Mouse (Mus musculus) thymus, postnatal 25 days (tissue): ENCODE results near the gene Sln.

ENCODE experiments used
- DNase-seq: peaks from one replicate; pipeline ENCODE4 v3.0.0; 2022

The Sln gene

DNA sequence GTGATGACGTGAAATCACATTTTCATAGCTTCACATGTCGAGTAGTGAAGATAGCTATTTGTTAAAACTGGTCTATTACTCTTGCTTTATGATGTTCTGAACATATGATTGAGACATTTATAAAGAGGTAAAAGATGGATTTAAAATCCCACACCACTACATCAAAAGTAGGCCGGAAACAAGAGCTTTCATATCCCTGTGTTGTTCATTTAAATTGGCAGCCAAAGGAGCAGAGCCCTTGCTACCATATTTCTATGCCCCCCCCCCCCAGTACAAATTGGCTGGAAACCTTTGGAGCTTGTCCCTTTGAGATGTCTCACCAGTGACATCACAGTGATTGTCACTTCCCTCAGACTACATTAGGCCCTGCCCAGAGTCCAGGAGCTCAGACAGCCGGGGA lies at the start of gene Sln:
Gene Sln, plus strand, starts transcription at position 301 of the 400 bp plus-strand sequence.
- DNase-seq, result no peak

DNA sequence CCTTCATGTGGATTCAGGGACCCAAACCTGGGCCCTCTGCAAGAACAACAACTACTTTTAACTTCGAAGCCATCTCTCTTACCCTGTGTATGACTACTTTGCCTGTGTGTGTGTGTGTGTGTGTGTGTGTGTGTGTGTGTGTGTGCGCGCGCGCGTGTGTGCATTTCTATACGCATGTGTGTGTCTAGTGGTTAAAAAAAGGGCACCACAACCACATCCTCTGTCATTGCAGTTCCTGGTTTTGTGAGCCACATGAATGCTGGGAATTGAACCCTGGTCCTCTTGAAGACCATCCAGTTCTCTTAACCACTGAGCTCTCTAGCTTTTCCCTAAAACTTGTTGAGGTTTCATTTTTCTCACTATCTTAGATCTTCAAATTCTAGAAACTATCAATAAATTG lies 47.0 kb upstream of the Sln start:
- DNase-seq, result no peak

DNA sequence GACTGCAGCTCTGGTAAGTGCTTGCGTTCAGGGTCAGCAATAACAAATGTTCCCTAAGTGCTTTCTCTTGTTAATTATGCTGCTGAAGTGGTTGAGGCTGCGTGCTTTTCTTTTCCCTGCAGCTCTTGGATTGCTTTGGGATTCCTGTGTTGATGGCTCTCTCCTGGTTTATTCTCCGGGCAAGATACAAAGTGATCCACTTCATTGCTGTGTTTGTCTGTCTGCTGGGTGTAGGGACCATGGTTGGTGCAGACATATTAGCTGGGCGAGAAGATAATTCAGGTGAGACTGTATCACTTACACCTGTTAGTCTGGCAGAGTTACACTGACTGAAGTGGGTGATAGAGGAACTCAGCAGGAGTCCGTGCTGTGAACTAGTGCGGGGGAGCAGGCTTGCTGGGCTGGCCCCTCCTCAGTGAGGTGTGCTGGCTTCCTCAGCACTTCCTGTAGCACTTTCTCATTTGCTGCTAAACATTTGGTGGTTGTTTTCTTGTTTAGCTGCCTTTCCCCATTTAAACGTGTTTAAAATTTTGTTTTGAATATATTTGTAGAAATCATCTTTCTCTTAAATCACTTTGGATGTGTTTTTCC lies 43.4 kb upstream of the Sln start:
- DNase-seq, result peak; percentile 66

DNA sequence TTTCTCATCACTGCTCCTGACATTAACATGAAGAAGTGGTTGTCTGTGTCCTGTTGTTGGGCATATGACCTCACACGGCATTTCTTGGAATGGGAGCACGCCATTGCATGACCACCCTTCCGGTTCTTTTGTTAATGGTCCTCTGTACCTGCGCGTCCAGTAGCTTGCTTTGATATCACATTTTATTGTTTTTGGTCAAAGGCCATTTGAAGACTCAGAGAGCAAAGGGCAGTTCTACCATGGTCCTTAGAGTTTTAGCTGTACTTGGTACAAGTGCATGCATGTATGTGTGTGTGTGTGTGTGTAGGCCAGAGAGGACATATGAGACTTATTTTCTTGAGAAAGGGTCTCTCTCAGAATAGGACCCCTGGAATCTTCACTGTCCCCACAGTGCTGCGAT lies 36.5 kb upstream of the Sln start:
- no peak for DNase-seq

DNA sequence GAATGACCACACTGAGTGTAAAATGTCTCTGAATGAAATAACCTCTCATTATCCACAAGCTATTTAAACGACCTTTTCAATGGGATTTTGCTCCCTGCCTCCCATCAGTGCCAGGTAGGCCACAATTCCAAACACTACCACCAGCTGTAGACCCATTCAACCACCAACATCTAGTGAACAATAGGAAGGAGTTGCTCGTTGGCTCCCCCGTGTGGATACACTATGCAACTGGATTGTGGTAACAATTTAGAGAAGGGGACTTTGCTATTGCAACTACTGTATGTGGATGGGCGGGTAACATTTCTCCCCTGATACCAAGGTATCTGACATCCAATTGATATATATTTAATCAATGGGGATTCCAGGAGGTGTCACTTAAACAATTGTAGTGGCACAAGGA lies 31.2 kb upstream of the Sln start:
- peak; percentile 82 for DNase-seq

DNA sequence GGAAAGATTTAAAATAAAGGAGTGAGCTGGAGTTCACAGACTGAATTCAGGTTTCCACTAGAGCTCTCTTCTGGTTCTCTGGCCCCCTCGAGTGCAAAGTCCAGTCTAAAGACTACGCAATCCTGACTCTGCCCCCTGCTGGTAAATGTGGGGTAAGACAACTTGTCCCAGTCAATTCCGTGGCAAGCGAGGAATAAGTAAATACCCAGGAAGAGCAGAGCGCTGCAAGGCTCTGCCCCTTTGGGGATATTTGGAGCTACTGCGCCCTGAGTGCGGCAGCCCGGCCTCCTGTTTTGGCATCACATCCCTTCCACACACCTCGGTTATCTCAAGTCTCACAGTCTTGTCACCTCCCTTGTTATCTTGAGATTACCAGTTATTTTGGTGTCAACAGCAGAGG lies 24.6 kb upstream of the Sln start:
- DNase-seq, result no peak

DNA sequence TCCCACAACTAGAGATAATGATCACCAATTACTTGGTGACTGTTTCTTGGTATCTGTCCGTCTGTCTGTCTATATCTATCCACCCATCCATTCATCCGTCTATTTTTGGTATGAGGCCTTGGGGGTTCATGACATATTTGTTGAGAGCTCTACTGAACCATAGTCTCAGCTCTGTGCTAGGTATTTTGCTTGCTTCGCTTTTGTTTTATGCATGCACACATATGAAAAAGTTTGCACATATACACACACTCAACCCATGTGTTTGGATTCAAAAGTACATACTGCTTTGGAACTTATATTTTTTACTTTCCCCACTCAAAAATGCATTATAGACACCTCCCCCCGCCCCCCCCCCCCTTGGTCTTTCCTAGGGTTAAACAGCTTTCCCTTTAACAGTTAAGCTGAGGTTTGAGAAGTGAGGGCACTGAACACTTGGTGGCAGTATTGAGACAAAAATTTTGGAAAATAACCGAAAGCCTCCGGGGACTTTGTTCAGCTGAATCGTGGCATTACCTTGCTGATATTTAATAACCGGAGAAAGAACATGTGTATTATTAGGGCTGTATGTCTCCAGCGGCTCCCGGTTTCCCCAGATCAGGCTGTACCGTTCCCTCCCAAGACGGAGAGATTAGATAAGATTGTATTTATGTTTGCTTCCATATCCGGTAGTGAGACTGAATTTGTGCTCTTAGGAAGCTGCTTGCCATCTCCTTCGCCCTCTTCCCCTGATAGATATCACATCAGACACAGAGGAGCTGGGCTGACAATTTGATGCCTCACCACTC lies 20.7 kb upstream of the Sln start:
- peak; percentile 51 for DNase-seq

DNA sequence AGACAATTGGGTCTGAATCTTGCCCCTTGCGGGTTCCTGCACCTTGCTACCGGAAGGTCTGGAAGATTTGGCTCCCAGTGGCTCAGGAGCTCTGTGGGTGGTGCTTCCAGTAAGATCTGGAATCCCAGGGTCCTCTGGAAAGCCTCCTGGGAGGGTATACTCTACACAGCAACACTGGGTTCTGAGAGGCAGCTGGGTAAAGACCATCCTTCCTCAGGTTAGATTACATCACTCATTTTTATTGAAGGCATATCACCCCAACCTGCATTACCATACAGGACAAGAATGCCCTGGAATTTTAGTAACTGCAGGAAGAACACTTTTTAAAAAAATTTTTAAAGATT lies 20.1 kb upstream of the Sln start:
- no peak for DNase-seq

DNA sequence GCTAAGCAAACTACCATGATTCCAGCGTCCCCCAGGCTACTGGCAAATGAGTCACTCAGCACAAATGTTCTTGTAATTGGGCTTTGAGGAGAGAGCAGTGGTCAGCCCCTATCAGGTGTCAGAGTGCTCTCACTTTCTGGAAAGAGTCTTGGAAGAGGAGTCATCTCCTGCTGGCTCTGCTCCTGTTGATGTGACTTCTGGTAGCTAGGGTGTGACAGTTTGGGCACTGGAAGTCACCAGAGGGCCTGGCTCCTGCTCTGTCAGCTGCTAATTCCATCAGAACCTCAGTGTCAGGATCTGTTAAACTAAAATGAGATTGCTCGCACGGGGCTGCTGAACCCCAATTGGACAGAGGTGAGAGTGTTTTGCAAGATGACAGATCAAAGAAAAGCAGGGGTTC lies 14.9 kb upstream of the Sln start:
- DNase-seq, result no peak

DNA sequence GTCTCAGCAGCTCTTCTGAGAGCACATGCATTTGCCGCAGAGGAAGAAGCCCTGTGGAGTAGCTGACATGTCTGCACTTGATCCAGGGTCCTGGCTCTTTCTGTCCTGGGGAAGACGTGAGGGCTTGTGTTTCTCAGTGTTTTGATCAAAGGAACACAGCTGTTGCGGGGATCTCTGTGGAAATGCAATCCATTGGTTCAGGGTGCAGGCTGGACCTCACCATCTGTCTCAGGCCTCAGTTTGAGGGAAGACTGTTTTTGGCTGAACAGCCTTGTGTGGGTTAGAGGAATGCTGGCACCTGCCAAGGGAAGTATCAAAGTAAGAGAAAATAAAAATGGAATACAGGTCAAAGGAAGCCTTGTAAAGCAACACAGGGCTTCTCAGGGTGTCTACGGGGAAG lies 14.0 kb upstream of the Sln start:
- no peak for DNase-seq

DNA sequence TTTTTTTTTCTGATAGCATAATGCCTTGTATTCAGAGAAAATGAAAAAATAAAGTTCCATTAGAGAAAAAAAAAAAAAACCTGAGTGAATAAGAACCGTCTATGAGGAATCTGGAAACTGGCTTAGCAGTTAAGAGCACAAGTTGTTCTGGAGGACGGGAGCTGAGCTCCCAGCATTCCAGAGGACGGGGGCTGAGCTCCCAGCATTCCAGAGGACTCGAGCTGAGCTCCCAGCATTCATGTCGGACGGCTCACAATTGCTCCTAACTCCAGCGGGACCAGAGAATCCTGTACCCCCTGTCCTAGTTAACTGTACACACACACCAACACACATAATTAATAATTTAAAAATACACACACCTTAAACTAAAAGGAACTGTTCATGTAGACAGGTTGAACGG lies 11.1 kb upstream of the Sln start:
- no peak for DNase-seq

DNA sequence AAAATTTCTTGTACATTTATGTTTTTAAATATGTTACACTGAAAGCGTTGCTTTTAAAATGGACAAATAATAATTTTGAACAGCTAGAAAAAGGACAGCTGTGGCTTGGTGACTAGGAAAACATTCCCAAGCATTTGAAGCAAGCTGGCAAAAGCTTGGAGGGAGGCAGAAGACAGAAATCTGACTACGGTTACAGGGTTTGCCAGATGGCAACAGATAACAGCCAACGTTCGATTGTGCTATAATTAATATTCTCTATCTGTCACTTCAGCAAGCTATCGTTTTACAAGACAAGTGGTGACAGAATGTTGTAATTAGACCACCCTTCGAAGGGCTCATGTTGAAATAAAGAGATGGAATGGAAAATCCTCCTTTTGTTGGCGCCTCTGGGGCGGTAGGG lies 1.4 kb upstream of the Sln start:
- no peak for DNase-seq

DNA sequence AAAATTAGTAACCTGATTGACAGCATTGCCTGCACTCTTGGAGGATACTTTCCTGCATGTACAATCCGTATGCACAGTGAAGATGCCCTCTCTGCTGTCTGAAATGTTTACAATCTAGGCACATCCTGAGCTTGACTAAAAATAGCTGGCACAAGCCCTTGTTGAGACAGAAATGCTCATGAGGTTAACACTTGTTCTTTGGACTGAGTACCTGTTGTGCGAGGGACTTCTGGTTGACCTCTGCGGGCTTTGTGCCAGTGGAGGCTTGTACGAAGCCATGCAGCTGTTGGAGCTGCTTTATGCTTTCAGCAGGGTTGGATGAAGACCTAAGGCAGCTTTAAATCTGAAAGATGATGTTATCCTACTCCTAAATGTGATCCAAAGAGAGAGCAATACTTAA lies 2.2 kb downstream of the Sln start:
- DNase-seq, result no peak

DNA sequence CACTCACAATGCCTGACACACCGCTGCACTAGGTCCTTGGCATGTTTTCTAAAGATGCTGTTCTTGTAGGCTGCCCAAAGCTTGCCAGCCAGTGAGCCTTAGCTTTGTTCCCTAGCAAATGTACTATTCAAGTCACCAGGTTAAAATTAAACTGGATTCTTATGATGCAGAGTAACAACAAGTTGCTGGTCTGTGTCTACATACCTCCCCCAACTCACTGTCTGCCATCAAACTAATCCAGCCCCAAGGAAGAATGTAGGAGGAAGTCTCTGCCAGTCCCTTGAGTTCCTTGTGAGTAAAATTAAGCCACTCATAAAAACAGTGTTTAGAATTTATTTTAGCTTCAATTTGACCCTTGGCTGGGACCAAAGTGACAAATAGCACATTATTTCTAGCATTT lies 3.7 kb downstream of the Sln start:
- no peak for DNase-seq

DNA sequence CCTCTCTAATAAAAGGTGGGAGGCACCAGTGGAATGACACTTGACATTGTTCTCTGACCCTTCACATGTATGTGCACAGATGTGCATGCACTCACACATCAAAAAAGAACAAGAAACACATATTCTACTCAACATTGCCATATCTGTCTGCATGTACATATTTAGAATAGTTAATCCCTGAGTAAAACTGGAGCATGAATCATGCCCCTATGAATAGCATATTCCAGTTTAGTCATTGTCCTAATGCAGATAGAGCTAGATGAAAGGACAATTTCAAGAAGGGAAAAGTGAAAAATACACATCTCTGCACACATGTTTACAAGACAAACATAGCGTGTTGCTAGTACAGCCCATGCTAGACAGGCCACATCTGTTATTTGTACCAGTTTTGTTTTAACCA lies 4.6 kb downstream of the Sln start:
- no peak for DNase-seq

DNA sequence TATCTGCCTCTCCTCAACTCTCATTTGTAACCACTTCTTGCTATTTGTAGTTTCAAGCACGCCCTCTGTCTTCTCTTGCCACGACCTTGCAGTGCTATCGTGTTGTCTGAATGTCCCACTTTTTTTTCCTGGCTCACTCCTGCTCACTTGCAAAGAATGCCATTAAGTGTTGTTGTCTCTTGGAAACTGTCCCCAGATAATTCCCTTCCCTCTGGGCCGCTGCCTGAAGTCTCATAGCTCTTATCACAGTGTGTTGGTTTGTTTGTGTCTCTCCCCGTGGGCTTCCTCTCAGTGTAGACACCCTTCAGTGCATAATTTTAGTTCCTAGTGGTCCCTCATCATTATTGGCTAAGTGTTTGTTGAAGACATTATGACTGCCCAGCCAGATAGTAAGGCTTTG lies 7.9 kb downstream of the Sln start:
- DNase-seq, result no peak

DNA sequence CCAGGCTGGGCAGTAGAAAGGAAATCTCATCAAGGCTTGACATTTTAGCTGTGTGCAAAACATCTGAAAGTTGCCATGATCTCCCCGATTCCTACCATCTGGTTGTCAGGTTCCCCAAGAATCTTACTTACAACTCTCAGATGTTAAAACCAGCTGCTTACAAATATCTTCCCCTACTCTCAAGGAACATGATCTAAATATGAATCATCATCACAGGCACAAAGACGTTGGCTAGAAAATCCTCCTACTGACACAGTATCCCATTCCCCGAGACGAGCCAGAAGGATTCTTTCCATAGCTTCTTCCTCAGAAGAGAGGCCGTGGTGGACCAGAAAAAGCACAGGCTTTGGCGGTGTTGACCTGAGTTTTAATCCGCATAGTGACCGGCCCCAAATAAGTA lies 23.3 kb downstream of the Sln start:
- DNase-seq, result no peak

DNA sequence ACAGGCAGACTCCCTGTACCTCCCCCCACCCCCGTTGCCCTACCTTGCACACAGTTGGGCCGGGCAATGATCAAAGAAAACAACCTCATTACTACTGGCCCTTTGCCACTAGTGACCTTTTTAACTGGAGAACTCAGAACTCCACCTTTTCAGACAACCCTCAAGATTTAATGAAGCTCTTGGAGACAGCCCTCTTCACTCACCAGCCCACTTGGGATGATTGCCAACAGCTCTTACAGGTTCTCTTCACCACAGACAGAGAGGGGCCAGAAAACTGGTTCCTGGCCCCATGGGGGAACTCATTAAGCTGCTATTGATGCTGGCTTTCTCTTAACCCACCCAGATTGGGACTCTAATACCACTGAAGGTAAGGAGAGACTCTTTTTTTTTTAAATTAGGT lies 27.5 kb downstream of the Sln start:
- no peak for DNase-seq

DNA sequence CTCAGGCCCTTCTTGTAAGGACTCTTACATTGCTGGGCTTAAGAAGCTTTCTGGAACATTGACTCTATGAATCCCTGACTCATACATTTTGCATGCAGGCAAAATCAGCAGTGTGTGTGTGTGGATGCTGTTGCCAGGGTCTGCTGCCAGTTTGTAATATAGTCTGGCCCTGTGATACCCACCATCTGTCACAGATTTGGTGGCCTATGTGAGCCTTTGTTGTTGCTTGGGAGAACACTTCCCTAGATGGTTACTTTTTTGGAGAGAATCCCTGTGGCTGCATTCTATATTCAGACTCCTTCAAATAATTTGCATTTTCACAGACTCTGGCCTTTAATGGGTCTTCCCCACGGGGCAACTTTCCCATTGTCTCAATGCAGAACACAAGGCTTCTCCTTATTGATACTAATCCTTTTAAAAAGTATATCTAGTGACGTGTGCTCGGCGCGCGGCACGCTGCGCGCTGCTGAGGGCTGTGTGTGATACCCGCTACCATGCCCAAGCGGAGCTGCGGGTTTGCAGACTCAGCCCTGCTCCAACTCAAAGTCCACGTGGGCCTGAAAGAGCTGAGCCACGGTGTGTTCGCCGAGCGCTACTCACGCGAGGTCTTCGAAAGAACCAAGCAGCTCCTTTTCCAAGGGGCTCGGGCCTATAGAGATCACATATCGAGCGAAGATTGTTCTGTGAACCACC lies 33.8 kb downstream of the Sln start:
- DNase-seq, result no peak

DNA sequence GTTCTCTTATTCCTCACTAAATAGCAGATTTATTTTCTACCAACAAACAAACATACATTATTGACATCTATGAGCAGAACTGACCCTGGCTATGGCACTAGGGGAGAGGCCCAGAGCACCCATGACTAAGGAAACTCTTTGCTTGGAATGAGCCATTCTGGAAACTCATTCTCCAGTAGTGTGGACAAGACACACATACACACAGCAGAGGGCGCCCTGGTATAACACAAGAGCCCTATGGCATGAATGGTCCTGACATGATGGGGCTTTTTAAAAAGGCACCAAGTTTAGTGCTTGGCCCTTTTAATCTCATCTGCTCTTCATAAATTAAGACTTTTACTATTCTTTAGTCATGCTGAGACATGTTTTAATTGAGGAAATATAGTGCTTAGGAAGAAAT lies 40.1 kb downstream of the Sln start:
- peak; percentile 6 for DNase-seq

DNA sequence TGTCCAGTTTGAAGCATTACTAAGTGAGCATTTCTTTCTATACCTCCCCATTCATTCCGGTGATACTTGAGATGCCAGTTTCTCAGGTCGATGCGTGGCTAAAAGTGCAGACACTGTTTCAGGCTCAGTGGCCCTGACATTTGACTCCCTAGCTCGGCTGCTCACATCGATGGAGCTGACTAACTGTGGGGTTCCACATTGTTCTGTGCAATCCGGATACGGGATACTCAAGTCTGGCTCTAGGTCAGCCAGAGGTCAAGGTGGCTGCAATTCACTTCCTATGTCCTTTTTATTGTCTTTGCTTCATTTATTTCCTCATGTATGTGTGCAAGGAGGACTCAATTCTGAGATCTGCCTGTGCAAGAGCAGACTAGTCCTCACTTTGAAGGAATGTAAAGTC lies 45.9 kb downstream of the Sln start:
- DNase-seq, result no peak

DNA sequence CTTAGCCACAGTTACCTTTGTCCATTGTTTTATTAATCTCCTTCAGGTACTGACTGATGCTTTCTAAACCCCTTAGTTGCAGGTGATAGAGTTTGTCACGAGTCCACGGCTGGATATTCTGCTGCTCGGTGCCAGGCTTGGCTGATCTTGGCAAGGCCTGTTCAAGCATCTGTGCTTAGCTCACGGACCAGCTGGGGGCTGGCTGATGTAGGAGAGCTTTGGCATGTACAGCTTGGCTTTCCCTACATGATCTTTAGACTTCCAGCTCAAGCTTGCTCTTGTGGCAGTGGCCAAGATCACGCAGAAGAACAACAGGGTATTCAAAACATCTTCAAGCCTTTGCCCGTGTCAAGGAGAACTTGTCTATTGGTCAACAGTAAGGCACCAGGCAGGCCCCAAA lies 49.9 kb downstream of the Sln start:
- no peak for DNase-seq

DNA sequence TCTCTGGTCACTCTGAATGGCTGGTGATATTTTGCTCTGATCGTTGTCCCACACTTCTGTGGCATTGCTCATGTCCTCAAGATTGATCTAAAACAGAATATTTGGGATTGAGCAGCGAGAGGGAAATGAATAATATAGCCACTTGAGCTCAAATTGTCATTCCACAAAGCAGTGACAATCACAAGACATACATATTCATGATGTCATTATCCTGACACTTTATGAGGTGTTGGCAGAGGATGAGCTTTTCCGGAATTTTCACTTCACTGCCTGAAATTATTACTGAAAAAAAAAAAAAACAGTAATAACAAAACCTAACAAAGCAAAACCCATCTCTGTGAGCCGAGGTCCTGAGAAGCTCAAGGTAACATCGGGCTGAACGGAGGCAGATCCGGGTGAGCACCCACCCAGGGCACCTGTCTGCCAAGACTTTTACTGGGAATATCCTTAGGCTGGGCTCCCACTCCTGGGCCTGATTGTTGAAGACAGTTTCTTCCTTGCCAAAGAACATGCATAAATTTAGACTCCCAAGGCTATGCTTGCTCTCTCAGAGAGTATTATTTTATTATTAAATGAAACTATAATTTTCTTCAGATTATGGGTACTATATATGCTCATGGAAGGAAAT lies 53.4 kb downstream of the Sln start:
- DNase-seq, result no peak
